Mouse (Mus musculus) adrenal gland, postnatal 14 days (tissue): ENCODE results near the gene Vmn1r194. TPM values are rescaled to one million over a fixed set of nuclear protein-coding genes. Genes with fewer than 3 reads are reported as not detected.
"Not testable (repeated sequence)": the region's sequence is repeated elsewhere in the genome, so short reads cannot be mapped to it uniquely, and the experiment has no call there.

Experiments
- DNase-seq: peaks from one replicate; pipeline ENCODE4 v3.0.0; 2021; ENCODE audit warnings: mixed read lengths
- long read RNA-seq, 2 experiments: library from polyadenylated mRNA; stranded (forward); transcript quantifications; one replicate each; pipeline ENCODE4 v2.0.0; 2021
- microRNA-seq, 2 experiments: library from miRNA; unstranded; fragments of <30 nt; microRNA quantifications; one replicate each; pipeline ENCODE4 v1.2.0; 2021
- total RNA-seq: library from RNA; stranded (reverse); gene quantifications from 2 replicates; pipeline ENCODE4 v1.2.3, GENCODE M21; 2021

Vmn1r194 gene
- not detected in 2 replicates for total RNA-seq
- long read RNA-seq, experiment 1 = 0 reads
- long read RNA-seq, experiment 2 = 0 reads

DNA sequence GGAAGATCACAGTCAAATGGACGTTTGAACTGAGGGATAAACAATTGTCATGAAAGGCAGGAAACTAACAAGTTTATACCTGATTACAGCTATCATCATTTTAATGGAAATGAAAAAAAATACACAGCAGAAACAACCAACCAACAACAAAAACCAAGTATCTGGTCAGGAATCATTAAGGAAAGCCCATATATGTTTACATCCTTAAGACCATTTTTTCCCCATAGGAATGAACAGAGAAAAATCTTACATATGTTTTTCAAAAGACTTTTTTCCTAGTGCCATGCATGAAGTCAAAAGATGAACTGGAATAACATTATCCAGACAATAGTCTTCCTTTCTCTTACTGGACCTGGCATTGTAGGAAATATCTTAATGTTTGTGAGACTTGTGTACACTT lies at the start of gene Vmn1r194:
Gene Vmn1r194 (plus strand): TSS at position 301 of the 400 bp plus-strand sequence.
- no peak for DNase-seq

DNA sequence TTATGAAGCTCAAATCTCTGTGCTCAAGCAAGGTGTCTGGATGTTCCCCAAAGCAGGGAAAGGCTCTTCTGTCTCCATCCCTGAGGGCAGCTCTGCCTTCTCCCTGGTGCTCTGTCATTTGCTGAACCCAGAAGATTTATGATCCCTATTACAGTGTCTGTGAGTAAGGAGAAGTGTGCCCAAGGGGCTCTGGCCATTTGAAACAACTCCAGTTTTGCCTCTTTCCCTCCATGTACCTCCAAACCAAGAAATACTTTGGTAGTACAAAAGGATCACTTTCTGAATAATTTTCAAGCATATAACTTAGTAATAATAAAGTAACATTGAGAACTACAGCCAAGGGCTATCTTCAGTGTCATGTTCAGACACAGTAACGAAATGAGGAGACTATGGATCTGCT lies 21.0 kb upstream of the Vmn1r194 start, which contains the start of gene Vmn1r193:
Gene Vmn1r193 (minus strand): TSS at position 101 of the 400 bp plus-strand sequence.
- not testable (repeated sequence) for DNase-seq

DNA sequence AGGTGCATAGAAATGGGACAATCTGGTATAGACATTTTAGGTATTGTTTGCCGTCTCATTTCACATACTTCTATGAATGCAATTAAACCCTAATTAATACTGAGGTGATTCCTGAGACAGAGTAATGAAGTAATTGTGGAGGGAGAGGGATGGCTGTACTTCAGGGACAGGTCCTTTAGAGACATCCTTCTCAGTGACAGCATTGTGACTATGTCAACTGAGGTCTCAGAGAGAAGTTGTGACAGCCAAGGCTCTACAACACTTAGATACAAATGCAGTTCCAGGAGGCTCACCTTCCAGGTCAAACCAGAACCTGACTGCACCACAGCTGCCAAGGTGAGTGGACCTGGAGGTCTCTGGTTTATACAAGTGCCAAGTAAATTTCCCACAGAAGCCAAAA lies 26.2 kb downstream of the Vmn1r194 start, which contains the start of gene Vmn1r195:
Gene Vmn1r195 (plus strand): TSS at position 301 of the 400 bp plus-strand sequence.
- DNase-seq = not testable (repeated sequence)

DNA sequence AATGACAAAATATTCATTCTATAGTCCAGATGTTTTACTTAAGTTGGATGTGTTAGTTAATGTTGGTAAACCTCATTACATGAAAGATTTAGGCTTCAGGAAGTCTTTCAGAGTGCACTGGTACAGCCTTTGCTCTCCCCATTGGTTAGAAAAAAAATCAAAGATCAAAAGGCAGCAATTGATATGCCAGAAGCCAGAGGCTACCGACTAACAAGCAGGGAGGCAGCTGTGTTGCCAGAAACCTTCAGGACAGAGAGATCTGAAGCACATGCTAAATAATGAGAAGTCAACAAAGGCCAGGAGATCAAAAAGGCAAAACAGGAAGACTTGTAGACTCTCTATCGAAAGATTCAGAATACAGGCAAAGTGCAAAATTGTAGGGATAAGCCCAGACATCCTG lies 27.7 kb downstream of the Vmn1r194 start:
- DNase-seq = no peak

DNA sequence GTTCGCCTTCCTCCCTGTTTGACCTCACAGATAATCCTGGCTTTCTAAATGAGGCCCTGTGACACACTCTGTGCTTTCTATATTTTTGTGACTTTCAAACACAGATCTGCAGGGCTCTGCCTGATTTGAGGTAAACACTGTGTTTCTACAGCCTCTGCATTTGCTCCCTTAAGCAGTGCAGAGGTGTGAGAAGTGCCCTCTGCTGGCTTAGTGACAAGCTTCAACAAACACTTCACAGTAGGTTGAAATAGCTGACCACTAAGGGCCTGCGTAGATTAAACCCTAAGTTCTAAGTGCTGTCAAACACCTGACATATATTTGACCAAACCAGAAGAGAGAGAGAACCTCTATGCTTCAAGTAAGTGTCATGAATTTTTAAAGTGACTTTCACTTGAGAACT lies 40.6 kb downstream of the Vmn1r194 start:
- DNase-seq = no peak

DNA sequence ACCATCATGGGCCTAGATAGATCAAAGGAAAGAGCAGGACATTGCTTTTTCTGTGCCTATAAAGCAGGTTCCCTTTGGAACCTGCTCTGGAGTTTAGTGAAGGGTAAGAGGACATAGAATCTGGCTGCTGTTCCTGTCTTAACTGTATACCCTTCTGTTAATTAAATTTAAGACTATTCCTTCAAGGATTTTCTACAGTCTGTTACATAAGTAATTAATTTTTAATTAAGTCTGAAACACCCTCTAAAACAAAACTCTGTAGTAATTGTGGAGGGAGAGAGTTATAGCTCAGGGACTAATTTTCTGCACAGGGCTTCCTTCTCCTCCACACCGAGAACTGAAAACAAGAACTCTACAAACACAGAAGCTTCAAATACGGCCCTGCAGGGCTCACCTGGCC lies 45.6 kb downstream of the Vmn1r194 start, which contains the start of gene Vmn1r196:
Gene Vmn1r196 (plus strand): TSS at position 301 of the 400 bp plus-strand sequence.
- no peak for DNase-seq

Small RNA genes within 50 kb of the gene (microRNA-seq; reads per million reads assigned to microRNA genes)
- 0 reads per million in 2 experiments for gene Gm23282
- gene Gm25084 = 0 reads per million in 2 experiments

Other genes with a start within 250 kb of the Vmn1r194 start
- 0.74 TPM in 1 of 2 replicates, not detected in the other for gene Prss16, start 234.5 kb upstream of the Vmn1r194 start, total RNA-seq
- gene Hist1h2ah, start 208.6 kb upstream of the Vmn1r194 start, total RNA-seq = 203 and 342 TPM in 2 replicates
- gene Hist1h2bk, start 208.3 kb upstream of the Vmn1r194 start, total RNA-seq = 207 and 301 TPM in 2 replicates
- gene Hist1h4i, start 202.9 kb upstream of the Vmn1r194 start, total RNA-seq = 104 and 144 TPM in 2 replicates
- gene Hist1h2ag, start 201.3 kb upstream of the Vmn1r194 start, total RNA-seq = 114 and 174 TPM in 2 replicates
- gene Hist1h2bj, start 201.0 kb upstream of the Vmn1r194 start, total RNA-seq = 118 and 165 TPM in 2 replicates
- gene Vmn1r188, start 159.8 kb upstream of the Vmn1r194 start, total RNA-seq = not detected in 2 replicates
- not detected in 2 replicates for gene Vmn1r189, start 138.4 kb upstream of the Vmn1r194 start, total RNA-seq
- gene Vmn1r191, start 60.2 kb upstream of the Vmn1r194 start, total RNA-seq = not detected in 2 replicates
- not detected in 2 replicates for gene Vmn1r192, start 53.1 kb upstream of the Vmn1r194 start, total RNA-seq
- not detected in 2 replicates for gene Vmn1r193, start 21.1 kb upstream of the Vmn1r194 start, total RNA-seq
- gene Vmn1r195, start 26.3 kb downstream of the Vmn1r194 start, total RNA-seq = not detected in 2 replicates
- not detected in 2 replicates for gene Vmn1r196, start 45.7 kb downstream of the Vmn1r194 start, total RNA-seq
- not detected in 2 replicates for gene Vmn1r197, start 80.4 kb downstream of the Vmn1r194 start, total RNA-seq
- gene Vmn1r198, start 106.1 kb downstream of the Vmn1r194 start, total RNA-seq = not detected in 2 replicates
- not detected in 2 replicates for gene Vmn1r199, start 135.6 kb downstream of the Vmn1r194 start, total RNA-seq
- gene Vmn1r200, start 146.2 kb downstream of the Vmn1r194 start, total RNA-seq = not detected in 2 replicates
- not detected in 2 replicates for gene Vmn1r201, start 227.7 kb downstream of the Vmn1r194 start, total RNA-seq